Mouse (Mus musculus): ENCODE results near the gene Ncapd3.

- no peak for TF ChIP-seq CTCF (IDR thresholded peaks at IDR 0.05; ENCODE audit: borderline replicate concordance, extremely low read depth, insufficient read depth, insufficient read length)
- TF ChIP-seq POLR2A (IDR thresholded peaks at IDR 0.05; ENCODE audit: borderline replicate concordance, extremely low read depth, insufficient read depth, insufficient read length, poor library complexity, severe bottlenecking), result no peak
These were observed 106.7 kb downstream of the Ncapd3 start for GRCm38 (mm10) chr9:27136651-27137050.

Data from brain, embryonic 14.5 days (tissue).